Mouse (Mus musculus): ENCODE data around the gene Dnajc4.

- no peak for TF ChIP-seq CTCF (IDR thresholded peaks at IDR 0.05; ENCODE audit: low read depth)
- TF ChIP-seq EP300 (IDR thresholded peaks at IDR 0.05; ENCODE audit: low read depth) = no peak
Observed at GRCm38 (mm10) chr19:6939106-6940002, 53.0 kb downstream of the Dnajc4 start.

Measured in liver, postnatal 0 days (tissue).